ENCODE assay signal across 13 mouse cellular contexts in the genomic region with DNA sequence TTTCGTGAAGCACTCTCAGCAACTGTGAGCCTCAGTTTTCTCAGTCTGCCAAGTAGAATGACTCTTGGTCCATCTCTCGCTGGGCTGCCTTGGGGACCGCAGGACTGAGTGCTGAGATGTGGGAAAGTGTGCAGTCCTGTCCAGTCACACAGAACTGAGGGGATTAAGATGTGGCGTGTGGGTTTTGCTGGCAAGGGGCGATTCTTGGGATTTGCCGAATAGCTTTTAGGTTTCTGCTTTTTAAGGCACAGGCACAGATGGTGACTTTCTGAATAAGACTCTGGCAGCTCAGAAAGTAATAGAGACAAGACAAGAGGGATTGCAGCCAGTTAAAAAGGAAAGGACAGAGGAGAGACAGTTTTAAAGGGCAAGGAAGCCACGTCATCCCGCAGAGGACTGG.
"Had no signal": no experiment of that assay in that cellular context is flagged by ENCODE, and none has a peak within 500 bp of the region (broad histone marks: within the 10 kb centered on the region; RNA-seq: fewer than 3 reads in every experiment).

No protein-coding gene starts in this region.

- H3K4me2 ChIP-seq: liver, embryonic 13.5 days; midbrain, embryonic 11.5 days; stomach, embryonic 15.5 days had no signal

- H3K27me3 ChIP-seq: liver, embryonic 13.5 days; stomach, embryonic 15.5 days had no signal

- H3K9ac ChIP-seq: liver, embryonic 13.5 days; stomach, embryonic 15.5 days had no signal

- H3K36me3 ChIP-seq: liver, embryonic 13.5 days; stomach, embryonic 15.5 days had no signal

- H3K27ac ChIP-seq: liver, embryonic 13.5 days; stomach, embryonic 15.5 days had no signal

- DNase-seq: kidney, adult 9 months; kidney, postnatal 14 days; kidney, postnatal 4 days; liver, embryonic 13.5 days; lung, adult 2 months; lung, postnatal 14 days; midbrain, embryonic 14.5 days; right cerebral cortex, postnatal 14 days; spleen, adult 18-20 months; thymus, adult 18-20 months; thymus, postnatal 36 days had no signal

- H3K4me3 ChIP-seq: liver, embryonic 13.5 days; stomach, embryonic 15.5 days had no signal

- H3K9me3 ChIP-seq: liver, embryonic 13.5 days; stomach, embryonic 15.5 days had no signal

- H3K4me1 ChIP-seq: liver, embryonic 13.5 days had no signal
